Mouse (Mus musculus) megakaryocyte, embryonic 14.5 days (primary cell): ENCODE data around the gene Cherp.

Experiments
- FLI1 ChIP-seq: IDR thresholded peaks from 2 replicates; pipeline ENCODE4 v1.6.1; 2012; ENCODE audit warnings: low read length, inconsistent platforms, mixed read lengths
- GATA1 ChIP-seq: IDR thresholded peaks from 3 replicates; pipeline ENCODE4 v1.6.1; 2012; ENCODE audit warnings: mixed read lengths, low read length, inconsistent platforms, borderline replicate concordance

DNA sequence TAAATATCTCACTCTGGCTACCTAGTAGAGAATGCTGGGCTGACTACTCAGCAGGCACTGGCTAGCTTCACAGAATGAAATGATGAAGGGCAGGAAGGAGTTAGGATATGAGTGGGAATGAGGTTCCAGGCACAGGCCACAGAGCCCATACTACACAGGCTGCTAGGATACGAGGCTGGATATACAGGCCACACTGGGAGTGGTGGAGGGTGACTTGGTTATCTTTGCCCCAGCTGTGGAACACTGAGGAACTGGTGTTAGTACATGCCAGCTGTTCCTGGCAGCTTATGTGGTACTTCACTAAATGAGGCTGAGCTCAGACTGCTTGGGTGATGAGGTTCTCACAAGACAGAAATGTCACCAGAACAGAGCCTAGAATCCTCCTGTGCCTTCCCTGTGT, 38.1 kb upstream of the Cherp start:
- no peak for TF ChIP-seq GATA1
- no peak for TF ChIP-seq FLI1
